Mouse (Mus musculus): ENCODE measurements around the gene Nme7. TPM values are rescaled to one million over a fixed set of nuclear protein-coding genes. Genes with fewer than 3 reads are reported as not detected.

Gene Nme7
- polyA plus RNA-seq (2015; fragmentation: Nextera tagmentation; extraction: Ambion mirVana): 16.1 and 19.4 TPM in 2 replicates

DNA sequence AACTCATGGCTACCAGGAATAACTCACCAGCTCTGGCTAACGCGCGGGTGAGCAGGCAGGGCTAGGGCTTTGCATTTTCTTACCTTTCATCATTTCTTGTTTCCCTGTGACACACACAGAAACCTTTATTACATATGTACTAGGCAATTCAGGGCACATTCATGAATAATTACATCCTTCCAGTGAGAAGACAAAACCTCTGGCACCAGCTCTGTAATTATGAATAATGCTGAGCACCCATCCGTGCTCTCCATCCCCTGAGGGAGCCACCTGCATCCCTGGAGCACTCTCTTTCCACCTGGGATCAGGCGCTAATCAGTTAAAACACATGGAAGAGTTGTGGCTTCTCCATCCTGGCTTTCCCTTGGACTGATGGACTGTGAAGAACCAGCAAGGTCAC is at the start of gene Nme7:
Gene Nme7, plus strand, starts transcription at position 301 of the 400 bp plus-strand sequence.
- 90% methylated on average over 5 of the region's 5 CpGs for WGBS
- H3K9ac ChIP-seq: no peak within 1 kb of the TSS
- H3K4me2 ChIP-seq: no peak within 1 kb of the TSS
- H3K27me3 ChIP-seq: no peaks in the 10 kb centered on the region
- ATAC-seq (replicated peaks; ENCODE audit: insufficient number of reproducible peaks, insufficient read depth, low FRiP score, low read depth): no peak
- H3K27ac ChIP-seq: no peak within 1 kb of the TSS
- peaks cover 10% of the 10 kb centered on the region for H3K4me1 ChIP-seq (replicated peaks)
- H3K36me3 ChIP-seq: peaks cover 38% of the 10 kb centered on the region
- H3K4me3 ChIP-seq: no peak within 1 kb of the TSS
- H3K9me3 ChIP-seq (replicated peaks): no peaks in the 10 kb centered on the region

DNA sequence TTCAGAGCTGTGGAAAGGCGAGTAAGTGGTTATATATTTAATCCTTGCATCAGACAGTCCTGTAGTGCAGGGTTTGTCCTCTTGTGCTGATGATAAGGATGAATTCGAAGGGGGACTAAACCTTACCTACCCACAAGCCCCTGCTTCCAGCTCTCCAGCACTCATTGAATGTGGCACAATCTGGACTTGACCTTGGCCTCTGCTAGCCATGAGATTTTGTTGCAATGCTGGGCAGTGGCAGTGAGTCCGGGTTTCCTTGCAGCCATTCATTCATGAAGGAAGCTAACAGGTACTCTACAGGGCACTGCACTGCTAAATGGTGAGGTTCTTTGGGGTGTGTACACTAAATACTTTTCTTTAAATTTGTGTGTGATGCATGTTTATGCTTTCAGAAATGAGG is 49.1 kb upstream of the Nme7 start:
- H3K9me3 ChIP-seq (replicated peaks): no peaks in the 10 kb centered on the region
- 60% methylated on average over 3 of the region's 3 CpGs for WGBS
- H3K27ac ChIP-seq: no peak overlapping the region
- H3K27me3 ChIP-seq: no peaks in the 10 kb centered on the region
- H3K36me3 ChIP-seq: peaks cover 8% of the 10 kb centered on the region; the same call in 1 of the 2 replicates
- H3K4me3 ChIP-seq: no peak overlapping the region
- H3K4me1 ChIP-seq (replicated peaks): peaks cover 18% of the 10 kb centered on the region
- H3K4me2 ChIP-seq: no peak overlapping the region
- ATAC-seq (replicated peaks; ENCODE audit: insufficient number of reproducible peaks, insufficient read depth, low FRiP score, low read depth): no peak
- no peak overlapping the region for H3K9ac ChIP-seq

DNA sequence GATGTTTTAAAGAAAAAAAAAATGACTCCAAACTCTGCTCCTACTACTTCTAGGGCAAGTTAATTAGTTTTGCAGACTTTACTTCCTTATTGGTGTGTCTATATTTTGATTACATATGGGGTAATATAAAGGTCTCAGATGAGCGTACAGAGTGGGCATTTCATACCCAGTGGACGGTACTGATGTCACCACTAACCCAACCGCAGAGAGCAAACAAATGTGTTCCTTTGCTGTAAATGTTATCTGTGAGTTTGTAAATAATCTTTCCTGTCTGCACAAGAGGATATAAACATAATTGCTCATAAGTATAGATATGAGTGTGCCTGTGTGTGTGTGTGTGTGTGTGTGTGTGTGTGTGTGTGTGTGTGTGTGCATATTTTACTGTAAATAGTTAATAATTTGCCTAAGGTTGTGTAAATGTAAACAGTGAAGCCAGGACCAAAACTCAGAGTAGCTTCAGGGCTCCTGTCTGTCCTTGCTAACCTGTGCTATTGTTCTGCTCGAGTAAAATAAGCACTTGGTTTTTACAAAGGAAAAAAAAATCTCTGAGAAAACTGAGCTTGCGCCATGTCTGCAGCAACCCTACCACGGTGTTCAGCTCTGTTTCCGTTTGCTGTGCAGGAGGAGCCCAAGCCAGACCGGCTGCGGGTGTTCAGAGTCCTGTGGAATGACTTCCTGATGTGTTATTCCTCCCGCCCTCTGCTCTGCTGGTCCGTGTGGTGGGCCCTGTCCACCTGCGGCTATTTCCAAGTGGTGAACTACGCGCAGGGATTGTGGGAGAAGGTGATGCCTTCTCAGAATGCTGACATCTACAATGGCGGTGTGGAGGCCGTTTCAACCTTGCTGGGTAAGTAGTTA is 43.5 kb upstream of the Nme7 start:
- Histone ChIP-seq H3K9me3 (replicated peaks) (no peaks in the 10 kb centered on the region), H3K27me3 (no peaks in the 10 kb centered on the region), H3K4me3 (no peak overlapping the region), H3K36me3 (peaks cover 32% of the 10 kb centered on the region), H3K4me2 (no peak overlapping the region), H3K27ac (no peak overlapping the region), H3K4me1 (replicated peaks) (no peaks in the 10 kb centered on the region), H3K9ac (no peak overlapping the region)
- ATAC-seq (replicated peaks; ENCODE audit: insufficient number of reproducible peaks, insufficient read depth, low FRiP score, low read depth): no peak
- WGBS: 79% methylated on average over 16 of the region's 16 CpGs

DNA sequence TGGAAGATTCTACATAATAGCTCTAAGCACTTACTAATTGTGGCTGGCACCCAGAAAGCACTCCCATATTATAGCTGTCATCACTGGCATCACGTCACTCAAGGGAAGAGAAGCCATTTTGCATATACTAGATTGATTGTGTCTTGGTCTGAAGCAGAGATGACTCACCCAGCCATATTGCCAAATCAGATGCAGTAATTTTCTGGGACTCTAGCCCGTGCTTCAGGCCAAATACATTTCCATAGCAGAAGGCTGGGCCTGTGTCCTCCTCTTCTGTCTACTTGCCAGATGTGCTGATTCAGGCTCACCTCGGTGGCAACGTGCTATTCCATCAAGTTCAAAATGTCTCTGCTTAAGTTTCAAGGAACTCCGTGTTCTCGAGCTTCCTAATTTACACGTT is 42.4 kb upstream of the Nme7 start:
- Histone ChIP-seq H3K36me3 (peaks cover 32% of the 10 kb centered on the region), H3K27ac (no peak overlapping the region), H3K4me3 (no peak overlapping the region), H3K9ac (no peak overlapping the region), H3K4me1 (replicated peaks) (no peaks in the 10 kb centered on the region), H3K9me3 (replicated peaks) (no peaks in the 10 kb centered on the region), H3K4me2 (no peak overlapping the region), H3K27me3 (no peaks in the 10 kb centered on the region)
- ATAC-seq (replicated peaks; ENCODE audit: insufficient number of reproducible peaks, insufficient read depth, low FRiP score, low read depth): no peak
- 82% methylated on average over 7 of the region's 7 CpGs for WGBS

DNA sequence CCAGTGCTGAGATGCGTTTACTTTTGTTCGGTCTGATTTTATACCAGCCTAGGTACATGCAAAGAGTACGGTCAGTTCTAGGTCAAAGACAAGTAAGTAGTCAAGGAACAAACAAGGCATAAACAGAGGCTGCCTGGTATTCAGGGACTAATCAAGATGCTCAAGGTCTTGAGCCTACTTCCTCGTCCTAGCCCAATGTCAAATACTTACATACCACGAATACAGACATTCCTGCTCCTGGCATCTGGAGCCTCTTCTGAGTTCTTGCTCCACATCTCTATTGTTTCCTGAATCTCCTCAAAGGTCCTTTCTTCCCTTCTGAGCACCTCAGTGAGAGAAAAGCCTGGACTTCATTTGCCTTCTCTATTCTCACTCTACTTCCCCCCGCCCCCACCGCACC is 33.0 kb upstream of the Nme7 start:
- Histone ChIP-seq H3K4me1 (replicated peaks) (peaks cover 4% of the 10 kb centered on the region; the same call in 1 of the 2 replicates), H3K9ac (no peak overlapping the region), H3K9me3 (replicated peaks) (no peaks in the 10 kb centered on the region), H3K27me3 (no peaks in the 10 kb centered on the region), H3K27ac (no peak overlapping the region), H3K36me3 (no peaks in the 10 kb centered on the region), H3K4me3 (no peak overlapping the region), H3K4me2 (no peak overlapping the region)
- ATAC-seq (replicated peaks; ENCODE audit: insufficient number of reproducible peaks, insufficient read depth, low FRiP score, low read depth): no peak
- WGBS: 81% methylated on average over 7 of the region's 7 CpGs

DNA sequence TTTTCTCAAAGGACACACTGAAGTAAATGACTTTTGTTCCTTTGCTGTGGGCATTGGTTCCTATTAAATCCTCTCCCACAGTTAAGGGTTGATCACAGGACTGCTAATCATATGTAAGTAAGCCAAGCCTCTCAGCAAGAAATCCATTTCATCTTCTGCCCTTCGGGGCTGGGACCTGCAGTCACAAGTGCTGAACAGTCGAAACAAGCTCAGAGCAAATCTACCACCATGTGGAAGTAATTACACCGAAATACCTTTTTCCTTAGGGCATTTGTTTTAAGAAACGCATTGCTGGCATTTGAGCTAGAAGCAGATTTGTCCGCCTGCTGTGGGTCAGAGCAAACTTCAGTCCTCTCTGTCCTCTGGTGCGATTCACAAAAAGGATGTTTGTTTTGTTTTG is 30.3 kb upstream of the Nme7 start:
- Histone ChIP-seq H3K4me1 (replicated peaks) (peaks cover 4% of the 10 kb centered on the region; the same call in 1 of the 2 replicates), H3K27ac (no peak overlapping the region), H3K27me3 (no peaks in the 10 kb centered on the region), H3K36me3 (no peaks in the 10 kb centered on the region), H3K4me3 (no peak overlapping the region), H3K9me3 (replicated peaks) (no peaks in the 10 kb centered on the region), H3K9ac (no peak overlapping the region), H3K4me2 (no peak overlapping the region)
- WGBS: 62% methylated on average over 6 of the region's 6 CpGs
- ATAC-seq (replicated peaks; ENCODE audit: insufficient number of reproducible peaks, insufficient read depth, low FRiP score, low read depth): no peak

DNA sequence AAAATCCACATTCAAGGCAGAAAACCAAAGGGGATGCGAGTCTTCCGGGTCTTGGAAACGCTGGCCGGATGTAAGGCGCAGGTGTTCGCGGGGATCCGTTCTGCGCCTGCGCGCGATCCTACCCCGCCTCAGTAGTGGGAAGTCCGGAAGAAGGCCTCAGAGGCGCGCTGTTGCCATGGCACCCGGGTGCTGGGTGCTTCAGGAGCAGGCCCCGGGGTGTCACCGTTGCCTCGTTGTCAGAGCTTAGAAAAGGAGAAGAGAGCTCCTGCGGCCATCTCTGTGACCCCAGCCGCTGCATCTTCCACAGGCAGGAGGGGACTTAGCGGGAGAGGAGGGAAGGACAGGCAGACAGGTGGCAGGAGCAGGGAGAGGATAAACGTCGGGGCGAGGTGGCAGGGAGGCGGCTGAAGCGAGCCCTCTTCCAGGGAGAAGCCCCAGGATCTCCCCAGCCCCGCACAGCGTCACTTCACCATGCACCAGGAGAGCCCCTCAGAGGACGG is 28.4 kb upstream of the Nme7 start, which contains the start of gene Ccdc181:
Gene Ccdc181, plus strand, starts transcription at position 131 of the 500 bp plus-strand sequence.
- ATAC-seq (replicated peaks; ENCODE audit: insufficient number of reproducible peaks, insufficient read depth, low FRiP score, low read depth): peak; percentile 93
- H3K36me3 ChIP-seq: no peaks in the 10 kb centered on the region
- H3K9ac ChIP-seq: peak within 1 kb of the TSS; percentile 55
- H3K4me1 ChIP-seq (replicated peaks): peaks cover 4% of the 10 kb centered on the region; the same call in 1 of the 2 replicates
- peak within 1 kb of the TSS; percentile 59 for H3K4me3 ChIP-seq
- peak within 1 kb of the TSS; percentile 90 for H3K4me2 ChIP-seq
- H3K9me3 ChIP-seq (replicated peaks): no peaks in the 10 kb centered on the region
- H3K27me3 ChIP-seq: no peaks in the 10 kb centered on the region
- WGBS: under 1% methylated on average over 31 of the region's 31 CpGs
- peak within 1 kb of the TSS; percentile 29; the same call in 1 of the 2 replicates for H3K27ac ChIP-seq

DNA sequence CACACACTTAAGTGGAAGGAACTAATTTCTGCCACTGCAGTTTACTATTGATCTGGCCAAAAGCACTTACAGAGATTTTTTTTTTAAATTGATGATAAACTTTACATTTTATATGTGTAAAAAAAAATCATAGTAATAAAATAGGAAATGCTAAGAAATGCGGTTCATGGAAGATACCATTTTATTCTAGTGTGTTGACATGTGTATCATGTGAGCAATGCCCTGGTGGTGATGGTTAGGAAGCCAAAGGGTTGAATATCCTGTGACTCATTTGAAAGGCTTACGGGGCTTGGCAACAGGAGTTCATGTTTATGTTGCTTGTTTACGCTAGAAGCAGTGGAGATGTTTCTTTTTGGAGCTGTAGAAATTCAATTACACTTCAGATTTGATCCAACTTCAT is 27.4 kb upstream of the Nme7 start:
- no peak overlapping the region for H3K4me2 ChIP-seq
- no peak for ATAC-seq (replicated peaks; ENCODE audit: insufficient number of reproducible peaks, insufficient read depth, low FRiP score, low read depth)
- 89% methylated on average over 3 of the region's 3 CpGs for WGBS

DNA sequence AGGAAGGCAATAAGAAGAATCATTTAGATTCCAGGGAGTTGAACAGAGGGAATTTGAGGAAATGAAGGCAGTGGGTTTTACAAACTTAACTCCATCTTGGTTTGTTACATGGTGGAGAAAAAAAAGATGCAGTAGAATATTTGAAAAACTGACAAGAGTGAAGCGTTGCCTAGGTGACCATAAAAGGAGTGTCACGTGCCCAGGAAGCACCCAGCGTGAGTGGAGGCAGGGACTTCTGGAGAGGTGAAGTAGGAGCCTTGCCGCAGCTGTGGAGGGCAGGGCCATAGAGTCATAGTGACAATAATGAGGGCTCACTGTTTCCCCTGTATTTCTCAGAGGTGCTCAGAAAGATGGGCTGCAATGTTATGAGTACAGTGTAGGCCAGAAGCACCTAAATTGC is 24.6 kb upstream of the Nme7 start:
- Histone ChIP-seq H3K9me3 (replicated peaks) (no peaks in the 10 kb centered on the region), H3K4me1 (replicated peaks) (peaks cover 4% of the 10 kb centered on the region; the same call in 1 of the 2 replicates)
- 62% methylated on average over 4 of the region's 4 CpGs for WGBS

More for the DNA sequence above, 27.4 kb upstream of the Nme7 start:
- Histone ChIP-seq H3K27me3 (no peaks in the 10 kb centered on the region), H3K4me1 (replicated peaks) (peaks cover 4% of the 10 kb centered on the region; the same call in 1 of the 2 replicates), H3K9me3 (replicated peaks) (no peaks in the 10 kb centered on the region), H3K36me3 (no peaks in the 10 kb centered on the region), H3K27ac (no peak overlapping the region), H3K9ac (no peak overlapping the region), H3K4me3 (no peak overlapping the region)

DNA sequence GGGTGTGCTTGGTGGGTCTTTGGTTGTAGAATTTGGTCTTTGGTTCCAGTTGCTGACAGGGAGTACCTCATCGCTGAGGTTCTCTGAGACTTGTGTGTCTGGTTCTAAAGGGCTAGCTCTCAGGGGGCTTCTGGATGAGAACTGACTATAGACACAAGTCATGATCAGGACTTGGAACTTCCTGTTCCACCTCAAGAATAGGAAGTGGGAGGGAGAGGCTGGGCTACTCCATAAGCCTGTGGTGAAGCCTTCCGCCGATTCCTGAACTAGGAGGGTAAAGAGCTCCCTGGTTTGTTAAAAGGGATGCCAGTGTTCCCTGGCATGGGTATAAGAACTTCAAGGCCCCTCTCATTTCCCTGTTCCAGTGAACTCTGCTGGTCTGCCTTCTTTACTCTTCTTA is 19.9 kb upstream of the Nme7 start:
- no peak overlapping the region for H3K4me3 ChIP-seq
- ATAC-seq (replicated peaks; ENCODE audit: insufficient number of reproducible peaks, insufficient read depth, low FRiP score, low read depth): no peak
- no peaks in the 10 kb centered on the region for H3K9me3 ChIP-seq (replicated peaks)
- no peaks in the 10 kb centered on the region for H3K36me3 ChIP-seq
- H3K4me2 ChIP-seq: no peak overlapping the region
- 87% methylated on average over 3 of the region's 3 CpGs for WGBS
- no peaks in the 10 kb centered on the region for H3K27me3 ChIP-seq
- no peaks in the 10 kb centered on the region for H3K4me1 ChIP-seq (replicated peaks)
- no peak overlapping the region for H3K27ac ChIP-seq
- no peak overlapping the region for H3K9ac ChIP-seq

More for the DNA sequence above, 24.6 kb upstream of the Nme7 start:
- Histone ChIP-seq H3K36me3 (no peaks in the 10 kb centered on the region), H3K4me2 (no peak overlapping the region), H3K4me3 (no peak overlapping the region), H3K9ac (no peak overlapping the region), H3K27me3 (no peaks in the 10 kb centered on the region), H3K27ac (no peak overlapping the region)
- no peak for ATAC-seq (replicated peaks; ENCODE audit: insufficient number of reproducible peaks, insufficient read depth, low FRiP score, low read depth)

DNA sequence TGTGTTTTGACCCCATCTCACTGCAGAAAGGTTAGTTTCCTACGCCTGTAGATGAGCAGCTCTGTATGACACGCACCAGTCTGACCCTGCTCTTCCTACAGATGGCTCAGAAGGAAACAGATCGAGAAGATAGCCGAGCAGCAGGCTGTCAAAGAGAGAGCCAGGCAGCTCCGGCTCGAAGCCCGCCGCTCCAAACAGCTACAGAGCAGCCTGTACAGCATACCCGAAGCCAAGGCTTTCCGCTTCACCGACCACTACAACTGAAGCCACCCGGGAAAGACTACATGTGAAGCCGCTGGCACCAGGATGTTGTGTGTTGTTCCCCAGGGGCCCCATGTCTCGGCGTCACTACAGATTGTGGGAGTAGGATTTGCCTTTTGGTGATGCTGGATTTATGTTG is 16.5 kb upstream of the Nme7 start:
- Histone ChIP-seq H3K4me1 (replicated peaks) (no peaks in the 10 kb centered on the region), H3K36me3 (peaks cover 20% of the 10 kb centered on the region), H3K9ac (no peak overlapping the region), H3K27me3 (no peaks in the 10 kb centered on the region), H3K4me3 (no peak overlapping the region), H3K9me3 (replicated peaks) (no peaks in the 10 kb centered on the region), H3K4me2 (no peak overlapping the region), H3K27ac (no peak overlapping the region)
- no peak for ATAC-seq (replicated peaks; ENCODE audit: insufficient number of reproducible peaks, insufficient read depth, low FRiP score, low read depth)
- WGBS: 50% methylated on average over 15 of the region's 15 CpGs
